Mouse (Mus musculus) heart, embryonic 12.5 days (tissue): ENCODE results near the gene B3gnt7. TPM values are rescaled to one million over a fixed set of nuclear protein-coding genes. Genes with fewer than 3 reads are reported as not detected.

Experiments used
- ATAC-seq: fragments of 200-750 bp; cut with Nextera tagmentation; 2 replicates; pipeline ENCODE4 v1.8.0; 2017; ENCODE audit warnings: moderate TSS enrichment, moderate library complexity; ENCODE audit not compliant: insufficient number of reproducible peaks, low FRiP score
- H3K27ac ChIP-seq: fragments of 300-500 bp; sonication (generic); 2 replicates; pipeline ENCODE4 v1.5.1; 2016; ENCODE audit warnings: mild to moderate bottlenecking, moderate library complexity; ENCODE audit not compliant: poor library complexity, severe bottlenecking
- H3K27me3 ChIP-seq: fragments of 300-500 bp; sonication (generic); replicated peaks from 2 replicates; pipeline ENCODE4 v1.6.1; 2016; ENCODE audit warnings: mild to moderate bottlenecking, moderate library complexity
- H3K36me3 ChIP-seq: fragments of 300-500 bp; sonication (generic); 2 replicates; pipeline ENCODE4 v1.6.1; 2016; ENCODE audit warnings: mild to moderate bottlenecking, moderate library complexity
- H3K4me1 ChIP-seq: fragments of 300-500 bp; sonication (generic); replicated peaks from 2 replicates; pipeline ENCODE4 v1.6.1; 2016; ENCODE audit warnings: mild to moderate bottlenecking
- H3K4me2 ChIP-seq: fragments of 300-500 bp; sonication (generic); 2 replicates; pipeline ENCODE4 v1.6.1; 2016; ENCODE audit warnings: mild to moderate bottlenecking, moderate library complexity
- H3K4me3 ChIP-seq: fragments of 300-500 bp; sonication (generic); 2 replicates; pipeline ENCODE4 v1.5.1; 2016; ENCODE audit warnings: mild to moderate bottlenecking
- H3K9ac ChIP-seq: fragments of 300-500 bp; sonication (generic); 2 replicates; pipeline ENCODE4 v1.6.1; 2016; ENCODE audit warnings: mild to moderate bottlenecking, moderate library complexity
- H3K9me3 ChIP-seq: fragments of 300-500 bp; sonication (generic); replicated peaks from 2 replicates; pipeline ENCODE4 v1.6.1; 2016; ENCODE audit warnings: mild to moderate bottlenecking, moderate library complexity
- WGBS: fragments of 180-500 bp; shearing (Covaris S2); methylation state at CpG from one replicate; pipeline ENCODE4 v1.1.7; 2016; 5-methylcytosine and 5-hydroxymethylcytosine counted together
- polyA plus RNA-seq: library from polyadenylated mRNA; unstranded; fragments of >200 nt; fragmentation: Nextera tagmentation; extraction: Ambion mirVana; gene quantifications from 2 replicates; pipeline ENCODE4 v1.2.1, GENCODE M21; 2016

The B3gnt7 gene
- polyA plus RNA-seq, 1 experiment from 2014 or later, result 6.3 TPM

GRCm38 (mm10) chr1:86281781-86282536 lies 20.7 kb upstream of the B3gnt7 start:
- H3K27me3 ChIP-seq, result no peaks in the 10 kb centered on the region

GRCm38 (mm10) chr1:86284101-86284500 lies 18.5 kb upstream of the B3gnt7 start:
- no peaks in the 10 kb centered on the region for H3K9me3 ChIP-seq
- no peaks in the 10 kb centered on the region for H3K4me1 ChIP-seq
- H3K4me2 ChIP-seq, result no peak overlapping the region
- H3K4me3 ChIP-seq, result no peak overlapping the region
- H3K9ac ChIP-seq, result no peak overlapping the region
- H3K27ac ChIP-seq, result no peak overlapping the region
- ATAC-seq, result no peak
- no peaks in the 10 kb centered on the region for H3K27me3 ChIP-seq
- no peaks in the 10 kb centered on the region for H3K36me3 ChIP-seq
- 87% methylated on average over 5 of the region's 5 CpGs for WGBS

More at GRCm38 (mm10) chr1:86281781-86282536, 20.7 kb upstream of the B3gnt7 start:
- ATAC-seq, result no peak
- H3K9me3 ChIP-seq, result no peaks in the 10 kb centered on the region
- no peak overlapping the region for H3K9ac ChIP-seq
- WGBS, result 72% methylated on average over 11 of the region's 11 CpGs
- no peaks in the 10 kb centered on the region for H3K4me1 ChIP-seq
- H3K4me3 ChIP-seq, result no peak overlapping the region
- H3K36me3 ChIP-seq, result no peaks in the 10 kb centered on the region
- no peak overlapping the region for H3K4me2 ChIP-seq
- H3K27ac ChIP-seq, result no peak overlapping the region

GRCm38 (mm10) chr1:86285295-86285694 lies 17.3 kb upstream of the B3gnt7 start:
- Histone ChIP-seq H3K27ac (no peak overlapping the region), H3K9me3 (no peaks in the 10 kb centered on the region), H3K9ac (no peak overlapping the region), H3K4me2 (no peak overlapping the region), H3K4me3 (no peak overlapping the region), H3K4me1 (no peaks in the 10 kb centered on the region), H3K27me3 (no peaks in the 10 kb centered on the region), H3K36me3 (no peaks in the 10 kb centered on the region)
- ATAC-seq, result no peak
- WGBS, result 79% methylated on average over 6 of the region's 6 CpGs

GRCm38 (mm10) chr1:86287473-86287872 lies 15.2 kb upstream of the B3gnt7 start:
- Histone ChIP-seq H3K36me3 (no peaks in the 10 kb centered on the region), H3K4me3 (no peak overlapping the region), H3K4me1 (no peaks in the 10 kb centered on the region), H3K9ac (no peak overlapping the region), H3K27me3 (no peaks in the 10 kb centered on the region), H3K4me2 (no peak overlapping the region), H3K9me3 (no peaks in the 10 kb centered on the region), H3K27ac (no peak overlapping the region)
- WGBS, result 84% methylated on average over 4 of the region's 4 CpGs
- ATAC-seq, result no peak

GRCm38 (mm10) chr1:86290452-86290851 lies 12.2 kb upstream of the B3gnt7 start:
- Histone ChIP-seq H3K4me3 (no peak overlapping the region), H3K4me2 (no peak overlapping the region), H3K27me3 (no peaks in the 10 kb centered on the region), H3K9me3 (no peaks in the 10 kb centered on the region), H3K9ac (no peak overlapping the region), H3K36me3 (no peaks in the 10 kb centered on the region), H3K4me1 (peaks cover 6% of the 10 kb centered on the region; the same call in 1 of the 2 replicates), H3K27ac (no peak overlapping the region)
- WGBS, result 56% methylated on average over 3 of the region's 3 CpGs
- ATAC-seq, result no peak

- Histone ChIP-seq H3K27me3 (no peaks in the 10 kb centered on the region), H3K9me3 (no peaks in the 10 kb centered on the region), H3K4me2 (no peak overlapping the region), H3K36me3 (no peaks in the 10 kb centered on the region), H3K4me3 (no peak overlapping the region), H3K4me1 (peaks cover 6% of the 10 kb centered on the region; the same call in 1 of the 2 replicates), H3K27ac (no peak overlapping the region), H3K9ac (no peak overlapping the region)
- 81% methylated on average over 3 of the region's 3 CpGs for WGBS
- ATAC-seq, result no peak
Measured at GRCm38 (mm10) chr1:86293091-86293490, 9.5 kb upstream of the B3gnt7 start.

- Histone ChIP-seq H3K27ac (no peak overlapping the region), H3K9ac (no peak overlapping the region), H3K4me2 (no peak overlapping the region), H3K36me3 (no peaks in the 10 kb centered on the region), H3K9me3 (no peaks in the 10 kb centered on the region), H3K27me3 (no peaks in the 10 kb centered on the region), H3K4me1 (peaks cover 6% of the 10 kb centered on the region; the same call in 1 of the 2 replicates), H3K4me3 (no peak overlapping the region)
- WGBS, result 82% methylated on average over 5 of the region's 5 CpGs
- ATAC-seq, result no peak
Measured at GRCm38 (mm10) chr1:86293868-86294267, 8.8 kb upstream of the B3gnt7 start.

GRCm38 (mm10) chr1:86294472-86294871 lies 8.2 kb upstream of the B3gnt7 start:
- Histone ChIP-seq H3K9ac (no peak overlapping the region), H3K4me2 (no peak overlapping the region), H3K4me1 (peaks cover 6% of the 10 kb centered on the region; the same call in 1 of the 2 replicates), H3K9me3 (no peaks in the 10 kb centered on the region), H3K27ac (no peak overlapping the region), H3K27me3 (no peaks in the 10 kb centered on the region), H3K4me3 (no peak overlapping the region), H3K36me3 (no peaks in the 10 kb centered on the region)
- WGBS, result 40% methylated on average over 4 of the region's 4 CpGs
- ATAC-seq, result no peak; the same call in 1 of the 2 replicates

- Histone ChIP-seq H3K9me3 (no peaks in the 10 kb centered on the region), H3K4me1 (peaks cover 11% of the 10 kb centered on the region; the same call in 1 of the 2 replicates), H3K4me3 (no peak overlapping the region), H3K27ac (no peak overlapping the region), H3K27me3 (peaks cover 41% of the 10 kb centered on the region), H3K36me3 (no peaks in the 10 kb centered on the region), H3K4me2 (no peak overlapping the region), H3K9ac (no peak overlapping the region)
- WGBS, result 42% methylated on average over 2 of the region's 2 CpGs
- no peak for ATAC-seq
Measured at GRCm38 (mm10) chr1:86300093-86300492, 2.5 kb upstream of the B3gnt7 start.

- H3K36me3 ChIP-seq, result no peaks in the 10 kb centered on the region
- no peak overlapping the region for H3K4me2 ChIP-seq
- H3K27ac ChIP-seq, result no peak overlapping the region
- H3K4me3 ChIP-seq, result no peak overlapping the region
- peaks cover 11% of the 10 kb centered on the region; the same call in 1 of the 2 replicates for H3K4me1 ChIP-seq
- no peaks in the 10 kb centered on the region for H3K9me3 ChIP-seq
- ATAC-seq, result no peak
- no peak overlapping the region for H3K9ac ChIP-seq
- H3K27me3 ChIP-seq, result peaks cover 46% of the 10 kb centered on the region
- WGBS, result 49% methylated on average over 7 of the region's 7 CpGs
Measured at GRCm38 (mm10) chr1:86300731-86301130, 1.9 kb upstream of the B3gnt7 start.

- peaks cover 53% of the 10 kb centered on the region for H3K27me3 ChIP-seq
Measured at GRCm38 (mm10) chr1:86301221-86302091, 1.2 kb upstream of the B3gnt7 start.

More at GRCm38 (mm10) chr1:86301221-86302091, 1.2 kb upstream of the B3gnt7 start:
- Histone ChIP-seq H3K9me3 (no peaks in the 10 kb centered on the region), H3K9ac (no peak overlapping the region), H3K27ac (no peak overlapping the region), H3K36me3 (no peaks in the 10 kb centered on the region), H3K4me1 (peaks cover 11% of the 10 kb centered on the region; the same call in 1 of the 2 replicates), H3K4me3 (no peak overlapping the region), H3K4me2 (no peak overlapping the region)
- 48% methylated on average over 6 of the region's 6 CpGs for WGBS
- no peak for ATAC-seq
